Mouse (Mus musculus) limb, embryonic 15.5 days (tissue): ENCODE data around the gene Gm36028. TPM values are rescaled to one million over a fixed set of nuclear protein-coding genes. Genes with fewer than 3 reads are reported as not detected.

Source experiments
- ATAC-seq: fragments of 200-750 bp; cut with Nextera tagmentation; 2 replicates; pipeline ENCODE4 v1.8.0; 2017; ENCODE audit warnings: low read depth, moderate TSS enrichment; ENCODE audit not compliant: insufficient number of reproducible peaks, low FRiP score, low TSS enrichment
- H3K27ac ChIP-seq: fragments of 300-500 bp; sonication (generic); 2 replicates; pipeline ENCODE4 v1.5.1; 2015; ENCODE audit warnings: moderate library complexity, mild to moderate bottlenecking, inconsistent platforms
- H3K27me3 ChIP-seq: fragments of 300-500 bp; sonication (generic); 2 replicates; pipeline ENCODE4 v1.6.1; 2015; ENCODE audit warnings: inconsistent platforms
- H3K36me3 ChIP-seq: fragments of 300-500 bp; sonication (generic); 2 replicates; pipeline ENCODE4 v1.6.1; 2015; ENCODE audit warnings: inconsistent platforms
- H3K4me1 ChIP-seq: fragments of 300-500 bp; sonication (generic); 2 replicates; pipeline ENCODE4 v1.6.1; 2015; ENCODE audit warnings: inconsistent platforms
- H3K4me2 ChIP-seq: fragments of 300-500 bp; sonication (generic); 2 replicates; pipeline ENCODE4 v1.6.1; 2015; ENCODE audit warnings: mild to moderate bottlenecking, inconsistent platforms
- H3K4me3 ChIP-seq: fragments of 300-500 bp; sonication (generic); 2 replicates; pipeline ENCODE4 v1.5.1; 2015; ENCODE audit warnings: mild to moderate bottlenecking, inconsistent platforms
- H3K9ac ChIP-seq: fragments of 300-500 bp; sonication (generic); 2 replicates; pipeline ENCODE4 v1.6.1; 2015; ENCODE audit warnings: inconsistent platforms
- H3K9me3 ChIP-seq: fragments of 300-500 bp; sonication (generic); 2 replicates; pipeline ENCODE4 v1.6.1; 2016; ENCODE audit warnings: inconsistent platforms
- WGBS: fragments of 180-500 bp; shearing (Covaris S2); methylation state at CpG from one replicate; pipeline ENCODE4 v1.1.7; 2015; 5-methylcytosine and 5-hydroxymethylcytosine counted together
- polyA plus RNA-seq: library from polyadenylated mRNA; unstranded; fragments of >200 nt; fragmentation: Nextera tagmentation; extraction: Ambion mirVana; gene quantifications from 2 replicates; pipeline ENCODE4 v1.2.1, GENCODE M21; 2015

Gm36028 gene
- polyA plus RNA-seq, 1 experiment from 2014 or later: not detected

DNA sequence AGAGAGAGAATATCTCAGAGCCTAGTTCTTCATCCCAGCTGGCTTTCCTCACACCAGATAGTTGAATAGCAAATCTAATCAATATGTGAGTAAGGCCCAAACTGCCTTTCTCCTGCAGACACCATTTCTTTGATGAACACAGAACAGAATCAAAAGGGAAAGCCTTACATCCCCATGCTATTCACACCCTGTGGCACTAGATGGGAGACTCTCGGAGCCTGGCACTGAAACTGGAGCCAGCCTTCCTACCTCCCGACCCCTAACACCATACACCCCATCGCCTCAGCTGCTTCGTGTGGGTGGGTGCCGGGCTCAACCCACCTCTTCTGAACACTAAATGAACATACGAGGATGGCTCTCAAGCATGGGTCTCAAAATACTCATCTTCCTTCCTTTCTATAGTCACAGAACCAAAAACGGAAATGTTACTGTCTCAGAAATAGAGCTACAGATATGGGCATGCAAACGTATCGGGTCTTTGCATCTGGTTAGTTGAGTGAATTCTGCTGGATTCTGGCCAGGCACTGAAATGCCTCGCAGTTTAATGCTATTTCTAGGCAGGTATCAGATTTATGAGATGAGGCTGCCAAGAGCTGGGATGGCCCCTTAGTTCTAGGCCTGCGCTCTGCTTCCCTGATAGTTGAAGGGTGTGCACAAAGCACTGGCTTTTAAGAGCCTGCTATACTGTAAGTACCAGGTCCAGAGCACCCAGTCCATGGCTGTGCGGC is 36.0 kb downstream of the Gm36028 start:
- H3K27me3 ChIP-seq: no peaks in the 10 kb centered on the region
- no peak overlapping the region for H3K4me2 ChIP-seq
- H3K4me3 ChIP-seq: no peak overlapping the region
- no peak for ATAC-seq
- no peaks in the 10 kb centered on the region for H3K9me3 ChIP-seq
- H3K4me1 ChIP-seq: no peaks in the 10 kb centered on the region
- no peak overlapping the region for H3K9ac ChIP-seq
- 78% methylated on average over 12 of the region's 12 CpGs for WGBS
- peaks cover 96% of the 10 kb centered on the region for H3K36me3 ChIP-seq
- H3K27ac ChIP-seq: no peak overlapping the region

DNA sequence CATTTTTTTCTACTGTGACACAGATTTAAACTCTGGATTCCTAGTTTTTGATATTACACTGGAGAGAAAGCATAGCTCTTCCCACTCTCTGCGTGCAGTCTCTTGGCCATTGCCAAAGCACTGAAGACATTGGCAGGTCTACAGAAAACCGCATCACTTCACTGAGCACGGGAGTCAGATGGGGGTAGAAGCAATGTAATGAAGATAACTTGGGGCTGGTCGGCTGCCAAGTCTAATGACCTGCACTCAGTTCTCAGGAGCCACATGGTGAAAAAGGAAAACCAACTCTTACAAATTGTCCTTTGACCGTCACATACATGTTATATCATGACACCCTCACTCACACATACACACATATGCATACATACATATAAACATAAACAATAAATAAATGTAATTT is 37.0 kb downstream of the Gm36028 start:
- WGBS: 72% methylated on average over 5 of the region's 5 CpGs
- Histone ChIP-seq H3K27ac (no peak overlapping the region), H3K4me3 (no peak overlapping the region), H3K36me3 (peaks cover 93% of the 10 kb centered on the region), H3K27me3 (no peaks in the 10 kb centered on the region), H3K4me2 (no peak overlapping the region), H3K9ac (no peak overlapping the region), H3K9me3 (no peaks in the 10 kb centered on the region), H3K4me1 (no peaks in the 10 kb centered on the region)
- ATAC-seq: no peak

DNA sequence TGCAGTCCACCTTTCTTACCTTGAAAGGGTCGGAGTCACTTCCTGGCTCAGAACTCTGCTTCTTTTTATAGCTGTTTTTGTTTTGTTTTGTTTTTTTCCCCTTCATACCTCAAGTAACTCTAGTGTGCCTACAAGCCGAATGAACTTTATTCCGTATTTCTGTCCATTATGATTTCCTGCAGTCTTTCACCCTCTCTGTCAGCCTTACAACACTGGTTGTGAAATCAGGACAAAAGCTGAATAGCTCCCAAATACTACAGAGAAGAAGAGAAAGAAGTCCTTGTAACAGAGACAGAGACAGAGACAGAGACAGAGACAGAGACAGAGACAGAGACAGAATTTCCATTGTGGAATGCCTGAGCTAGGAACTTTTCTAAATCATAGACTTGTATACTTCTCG is 43.0 kb downstream of the Gm36028 start:
- H3K9me3 ChIP-seq: no peaks in the 10 kb centered on the region
- no peak overlapping the region for H3K4me2 ChIP-seq
- H3K27me3 ChIP-seq: no peaks in the 10 kb centered on the region
- whole genome bisulfite sequencing: 88% methylated on average over 4 of the region's 4 CpGs
- no peak overlapping the region for H3K27ac ChIP-seq
- no peak overlapping the region for H3K4me3 ChIP-seq
- H3K36me3 ChIP-seq: peaks cover 62% of the 10 kb centered on the region
- no peak overlapping the region for H3K9ac ChIP-seq
- peaks cover 15% of the 10 kb centered on the region for H3K4me1 ChIP-seq
- no peak for ATAC-seq

DNA sequence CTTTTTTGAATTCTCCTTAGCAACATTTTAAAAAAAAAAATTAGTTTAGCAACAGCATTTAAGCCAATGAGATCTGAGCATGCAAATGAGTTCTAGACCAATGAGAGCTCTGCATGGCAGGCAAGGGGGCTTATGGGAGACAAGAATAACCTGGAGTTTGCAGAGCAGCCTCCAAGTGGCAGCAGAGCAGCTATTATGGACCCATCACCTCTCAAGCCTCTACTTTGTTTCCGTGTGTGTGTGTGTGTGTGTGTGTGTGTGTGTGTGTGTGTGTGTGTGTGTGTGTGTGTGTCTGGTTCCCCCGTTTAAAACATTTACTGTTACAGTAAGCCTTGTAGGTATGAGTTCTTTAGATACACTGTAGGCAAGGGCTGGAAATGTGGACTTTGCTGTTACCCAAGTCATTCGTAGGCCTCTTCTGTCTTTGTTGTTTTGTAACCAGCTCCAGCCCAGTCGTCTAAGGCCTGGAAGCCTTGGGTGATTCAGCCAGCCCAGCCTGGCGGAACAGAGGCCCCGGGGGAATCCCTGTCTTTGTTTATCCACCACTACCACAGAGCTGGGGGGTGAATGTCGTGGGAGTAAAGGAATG is 46.5 kb downstream of the Gm36028 start:
- Histone ChIP-seq H3K4me2 (no peak overlapping the region), H3K27me3 (no peaks in the 10 kb centered on the region), H3K27ac (peak overlapping the region; percentile 70), H3K9me3 (no peaks in the 10 kb centered on the region), H3K4me1 (peaks cover 34% of the 10 kb centered on the region), H3K36me3 (peaks cover 44% of the 10 kb centered on the region), H3K4me3 (no peak overlapping the region), H3K9ac (no peak overlapping the region)
- peak; percentile 79 for ATAC-seq
- WGBS: 30% methylated on average over 7 of the region's 7 CpGs

DNA sequence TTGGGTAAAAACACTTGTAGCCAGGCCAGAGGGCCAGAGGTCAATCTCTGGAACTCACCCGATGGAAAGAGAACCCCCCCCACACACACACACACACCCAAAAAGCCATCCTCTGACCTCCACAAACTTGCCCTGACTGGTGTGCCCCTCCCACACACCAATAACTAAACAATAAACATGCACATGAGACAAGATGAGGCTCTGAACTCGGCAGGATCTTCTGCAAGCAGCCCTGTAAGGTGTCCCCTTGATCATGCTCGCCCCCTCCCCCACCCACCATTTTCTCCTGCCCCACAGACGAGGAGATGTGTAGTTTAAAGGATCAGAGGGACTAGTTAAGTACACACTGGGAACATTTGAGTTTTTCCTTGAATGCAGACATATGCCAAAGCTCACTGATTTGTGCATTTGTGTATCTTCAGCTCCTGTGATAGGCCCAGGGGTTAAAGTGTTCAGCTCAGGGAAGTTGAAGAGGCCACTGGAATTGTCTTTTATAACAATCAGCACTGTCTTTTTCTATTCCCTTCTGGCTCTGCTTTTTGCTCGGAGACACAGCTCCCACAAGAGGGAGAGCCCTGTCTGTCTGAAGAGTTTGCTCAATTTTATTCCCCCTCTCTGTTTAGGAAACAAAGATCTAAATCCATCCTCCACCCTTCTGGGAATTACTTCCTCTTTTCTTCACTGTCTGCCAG is 47.1 kb downstream of the Gm36028 start:
- no peak for ATAC-seq
- peaks cover 37% of the 10 kb centered on the region for H3K36me3 ChIP-seq
- no peak overlapping the region for H3K4me3 ChIP-seq
- H3K4me1 ChIP-seq: peaks cover 40% of the 10 kb centered on the region
- no peaks in the 10 kb centered on the region for H3K27me3 ChIP-seq
- no peak overlapping the region for H3K9ac ChIP-seq
- H3K4me2 ChIP-seq: no peak overlapping the region
- H3K27ac ChIP-seq: peak overlapping the region; percentile 63
- 31% methylated on average over 5 of the region's 5 CpGs for WGBS
- no peaks in the 10 kb centered on the region for H3K9me3 ChIP-seq

DNA sequence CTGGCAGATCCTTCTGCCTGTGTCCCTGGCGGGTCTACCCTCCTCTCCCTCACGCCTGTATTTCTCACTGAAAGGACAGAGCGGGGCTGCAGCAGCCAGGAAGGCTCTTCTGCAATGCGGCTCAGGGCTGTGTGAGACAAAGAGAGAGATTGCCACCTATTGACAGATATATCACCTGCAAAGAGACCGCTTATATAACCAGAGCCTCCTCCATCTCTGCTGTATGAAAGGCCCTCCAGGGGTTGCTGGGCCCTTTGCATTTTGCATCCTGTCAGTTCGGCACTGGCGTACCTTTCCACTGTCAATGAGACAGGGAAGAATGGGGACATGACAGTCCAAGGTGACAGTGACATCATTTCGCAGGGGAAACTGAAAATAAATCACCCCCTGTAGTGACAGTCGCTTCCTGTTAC is 48.5 kb downstream of the Gm36028 start:
- Histone ChIP-seq H3K27ac (no peak overlapping the region; the same call in 1 of the 2 replicates), H3K4me1 (peaks cover 50% of the 10 kb centered on the region), H3K9ac (no peak overlapping the region), H3K27me3 (no peaks in the 10 kb centered on the region), H3K4me3 (no peak overlapping the region), H3K9me3 (no peaks in the 10 kb centered on the region), H3K36me3 (peaks cover 29% of the 10 kb centered on the region), H3K4me2 (no peak overlapping the region)
- 44% methylated on average over 9 of the region's 9 CpGs for WGBS
- ATAC-seq: no peak

DNA sequence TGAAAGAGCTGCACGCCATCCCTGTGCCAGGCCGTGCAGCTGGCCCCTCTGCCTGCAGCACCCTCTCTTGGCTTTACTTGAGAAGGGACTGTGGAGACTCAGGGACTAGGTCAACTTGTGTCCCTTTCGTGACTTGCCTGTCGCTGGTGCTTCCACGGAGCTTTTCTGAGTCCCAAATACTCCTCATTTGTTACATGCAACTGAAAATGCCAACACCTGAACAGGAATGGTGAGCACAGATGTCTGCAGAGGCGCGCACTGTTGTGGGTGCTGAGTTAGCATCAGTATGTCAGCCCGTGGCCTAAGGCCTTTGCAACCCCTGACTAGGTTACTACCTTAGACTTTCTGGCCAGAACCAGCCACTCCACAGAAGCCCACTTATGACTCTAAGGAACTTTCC is 49.1 kb downstream of the Gm36028 start:
- Histone ChIP-seq H3K4me1 (peaks cover 56% of the 10 kb centered on the region), H3K9me3 (no peaks in the 10 kb centered on the region), H3K36me3 (peaks cover 32% of the 10 kb centered on the region), H3K4me3 (no peak overlapping the region), H3K9ac (no peak overlapping the region), H3K27me3 (no peaks in the 10 kb centered on the region), H3K27ac (no peak overlapping the region), H3K4me2 (no peak overlapping the region)
- WGBS: 87% methylated on average over 8 of the region's 8 CpGs
- ATAC-seq: no peak

DNA sequence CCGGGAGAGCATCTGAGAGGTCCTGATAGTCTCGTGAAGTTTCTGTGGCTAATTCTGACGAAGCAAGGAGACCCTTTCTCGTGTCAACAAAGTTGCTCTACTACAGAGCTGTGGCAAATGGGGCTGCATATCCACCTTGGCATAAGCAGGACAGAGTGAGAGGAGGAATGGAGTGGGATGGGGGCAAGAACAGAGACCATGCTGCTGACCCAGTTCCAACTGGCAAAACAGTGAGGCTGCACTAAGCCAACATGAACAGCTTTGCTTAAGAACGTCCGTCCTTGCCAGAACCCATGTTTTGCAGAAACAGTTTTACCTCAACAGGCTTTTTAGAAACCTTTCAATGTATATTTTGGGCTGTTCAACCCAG is 51.3 kb downstream of the Gm36028 start:
- H3K4me3 ChIP-seq: no peak overlapping the region
- 0 out of 2 replicates have a peak, but pooled peaks have one; percentile 27 for ATAC-seq
- 32% methylated on average over 6 of the region's 6 CpGs for WGBS
- H3K27me3 ChIP-seq: no peaks in the 10 kb centered on the region
- H3K9me3 ChIP-seq: no peaks in the 10 kb centered on the region
- no peak overlapping the region for H3K9ac ChIP-seq
- H3K4me1 ChIP-seq: peaks cover 68% of the 10 kb centered on the region
- H3K4me2 ChIP-seq: peak overlapping the region; percentile 0; the same call in 1 of the 2 replicates
- H3K36me3 ChIP-seq: peaks cover 22% of the 10 kb centered on the region
- H3K27ac ChIP-seq: peak overlapping the region; percentile 81

DNA sequence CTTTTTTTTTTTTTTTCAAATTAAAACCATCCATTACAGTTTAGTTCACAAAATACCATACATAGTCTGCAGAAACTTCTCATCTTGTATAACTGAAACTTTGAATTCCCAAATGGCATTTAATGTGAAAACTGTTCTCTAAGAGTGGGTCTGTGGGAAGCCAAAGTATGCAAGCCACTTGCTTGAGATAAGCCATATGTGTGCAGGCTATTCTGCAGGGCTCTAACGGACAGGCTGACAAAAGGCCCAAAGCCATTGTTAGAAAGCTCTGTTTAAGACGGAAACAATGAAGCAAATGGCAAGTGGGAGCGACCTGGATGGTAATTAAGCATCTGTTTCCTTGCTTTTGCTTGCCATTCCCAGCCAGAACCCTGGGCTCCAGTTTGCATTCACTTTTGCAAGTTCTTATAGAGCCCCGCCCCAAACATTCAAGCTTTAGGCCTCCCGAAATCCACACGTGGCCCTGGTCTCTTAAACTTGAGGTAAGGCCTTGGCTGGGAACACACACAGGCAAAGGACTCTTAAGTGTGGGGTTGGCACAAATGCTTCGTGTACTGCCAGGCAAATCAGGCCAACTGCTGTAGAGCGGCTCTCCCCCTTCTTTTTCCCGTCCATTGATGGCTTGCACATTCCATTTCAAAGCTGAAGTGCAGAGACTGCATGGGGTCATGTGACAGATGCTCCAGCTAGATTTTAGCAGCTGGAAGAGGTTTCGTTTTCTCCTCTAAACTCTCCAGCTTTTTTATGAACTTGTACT is 51.9 kb downstream of the Gm36028 start:
- WGBS: 24% methylated on average over 10 of the region's 10 CpGs
- peak overlapping the region; percentile 0; the same call in 1 of the 2 replicates for H3K4me2 ChIP-seq
- no peaks in the 10 kb centered on the region for H3K27me3 ChIP-seq
- H3K9ac ChIP-seq: no peak overlapping the region
- H3K36me3 ChIP-seq: peaks cover 28% of the 10 kb centered on the region
- H3K4me1 ChIP-seq: peaks cover 66% of the 10 kb centered on the region
- peak overlapping the region; percentile 81 for H3K27ac ChIP-seq
- peak; percentile 75 for ATAC-seq
- no peaks in the 10 kb centered on the region for H3K9me3 ChIP-seq
- no peak overlapping the region for H3K4me3 ChIP-seq

DNA sequence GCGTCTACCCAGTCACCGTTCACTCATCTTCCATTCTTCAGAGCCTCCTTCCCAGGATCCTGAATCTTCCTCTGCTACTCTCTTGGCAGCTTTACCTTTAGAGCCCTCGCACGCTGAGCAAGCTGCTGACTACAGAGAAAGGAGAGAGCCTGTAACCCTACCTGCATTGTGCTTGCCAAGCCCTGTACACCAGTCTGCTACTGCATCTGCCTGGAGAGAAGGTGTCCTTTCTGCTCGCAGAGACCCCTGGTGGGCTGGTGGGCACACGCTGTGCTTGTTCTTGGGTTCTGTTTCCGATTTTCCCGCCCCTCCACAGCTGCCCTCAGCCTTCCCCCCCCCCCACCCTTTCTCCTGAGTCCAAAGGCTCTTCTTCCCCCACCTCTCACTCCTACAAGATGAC is 53.7 kb downstream of the Gm36028 start:
- Histone ChIP-seq H3K4me1 (peaks cover 54% of the 10 kb centered on the region), H3K9ac (no peak overlapping the region), H3K27me3 (no peaks in the 10 kb centered on the region), H3K4me2 (no peak overlapping the region), H3K27ac (peak overlapping the region; percentile 59), H3K36me3 (peaks cover 36% of the 10 kb centered on the region), H3K9me3 (no peaks in the 10 kb centered on the region), H3K4me3 (no peak overlapping the region)
- no peak for ATAC-seq
- 59% methylated on average over 8 of the region's 8 CpGs for WGBS

DNA sequence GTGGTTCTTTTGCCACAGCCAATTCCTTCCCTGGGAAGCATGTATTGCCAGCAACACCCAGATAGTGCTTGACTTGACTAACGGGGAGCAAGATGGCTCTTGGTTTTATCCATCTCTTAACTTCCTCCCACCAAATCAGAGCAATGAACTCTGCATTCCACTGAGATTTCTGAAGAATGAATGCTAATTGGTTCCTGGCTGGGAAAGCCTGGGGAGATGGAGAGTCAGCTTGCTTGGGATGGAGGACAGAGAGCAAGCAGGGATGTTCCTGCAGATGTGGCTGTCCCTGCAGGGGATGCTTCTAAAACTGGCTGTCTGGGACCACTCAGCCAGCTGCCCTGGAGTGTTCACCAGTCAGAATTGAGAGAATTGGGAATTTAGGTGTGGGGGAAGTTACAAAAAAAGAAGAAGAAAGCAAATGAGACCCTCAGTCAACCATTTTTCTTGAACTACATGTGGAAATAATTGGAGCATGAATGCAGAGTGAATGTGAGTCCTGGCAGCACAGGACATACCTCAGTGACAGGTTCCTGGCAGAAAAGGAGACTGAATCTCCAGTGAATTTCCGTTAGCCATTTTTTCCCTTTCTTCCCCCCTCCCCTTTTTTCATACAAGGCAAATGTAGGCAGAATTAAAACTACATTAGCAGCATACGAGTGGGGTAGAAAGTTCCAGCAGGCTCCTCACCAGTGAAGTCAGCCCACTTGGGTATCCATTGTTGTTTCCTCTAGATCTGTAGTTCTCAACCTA is 55.0 kb downstream of the Gm36028 start:
- peak overlapping the region; percentile 71 for H3K27ac ChIP-seq
- H3K4me3 ChIP-seq: no peak overlapping the region
- no peaks in the 10 kb centered on the region for H3K9me3 ChIP-seq
- no peaks in the 10 kb centered on the region for H3K27me3 ChIP-seq
- no peak overlapping the region for H3K4me2 ChIP-seq
- H3K4me1 ChIP-seq: peaks cover 57% of the 10 kb centered on the region
- WGBS: 47% methylated on average over 3 of the region's 3 CpGs
- H3K36me3 ChIP-seq: peaks cover 41% of the 10 kb centered on the region
- no peak overlapping the region for H3K9ac ChIP-seq
- ATAC-seq: no peak
